ENCODE assay signal across 8 mouse cellular contexts in the genomic region with DNA sequence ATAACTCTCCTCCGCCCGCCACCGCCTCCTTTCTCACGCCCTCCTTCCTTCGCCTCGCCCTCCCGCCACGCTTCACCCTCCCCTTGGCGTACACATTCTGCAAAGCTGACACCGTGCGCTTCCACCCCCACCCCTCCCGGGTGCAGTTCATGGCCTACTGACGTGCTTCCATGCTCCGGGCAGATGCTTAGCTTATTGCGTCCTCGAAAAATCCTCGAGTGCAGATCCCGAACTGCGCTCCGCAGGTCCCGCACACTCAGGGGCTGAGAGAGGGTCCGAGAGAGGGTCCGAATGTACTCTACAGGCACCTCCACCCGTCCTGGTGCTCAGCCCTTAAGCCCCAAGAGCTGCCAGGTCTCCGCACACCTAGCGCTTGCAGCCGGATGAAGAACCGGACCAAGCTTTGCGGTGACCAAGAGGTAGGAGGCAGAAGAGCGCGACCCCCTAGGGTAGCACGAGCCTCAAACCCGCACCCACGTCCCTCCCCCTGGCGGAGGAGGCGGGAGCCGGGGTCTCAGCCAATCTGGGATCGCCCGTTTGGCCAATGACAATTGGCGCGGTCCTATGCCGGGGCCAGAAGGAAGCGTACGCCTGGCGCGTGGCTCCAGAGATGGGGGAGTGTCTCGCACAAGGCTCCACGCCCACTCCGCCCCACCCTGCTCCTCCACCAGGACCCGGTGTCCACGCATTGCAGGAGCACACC. TPM values are rescaled to one million over a fixed set of nuclear protein-coding genes. Genes with fewer than 3 reads are reported as not detected.
DNase-seq lines count a peak whose midpoint lies in the region; ATAC-seq and TF ChIP-seq lines count a peak whose summit lies in the region.

A gene (minus strand): TSS at position 456 of the 703 bp plus-strand sequence.

- TF ChIP-seq POLR2A in spleen, adult 2 months (IDR thresholded peaks at IDR 0.05; ENCODE audit: low read depth, low read length): no peak

- H3K4me2 ChIP-seq in liver, embryonic 12.5 days: peak within 1 kb of the TSS; percentile 69
- H3K4me2 ChIP-seq in neural tube, embryonic 11.5 days (ENCODE audit: low read depth): peak within 1 kb of the TSS; percentile 86

- H3K4me3 ChIP-seq in spleen, adult 2 months (ENCODE audit: extremely low read depth, insufficient read depth, insufficient read length): peak within 1 kb of the TSS; percentile 12; the same call in 1 of the 2 replicates
- peak within 1 kb of the TSS; percentile 48 for H3K4me3 ChIP-seq in hindbrain, embryonic 10.5 days
- peak within 1 kb of the TSS; percentile 35 for H3K4me3 ChIP-seq in liver, embryonic 12.5 days
- H3K4me3 ChIP-seq in neural tube, embryonic 11.5 days (ENCODE audit: low read depth, low read length): peak within 1 kb of the TSS; percentile 40

- DNase-seq in spleen, adult 2 months (ENCODE audit: low read depth in 1 of 2, low spot score in 2 of 2): no peak
- DNase-seq in spleen, postnatal 10 days (ENCODE audit: low spot score in 2 of 2): no peak
- DNase-seq in embryo, embryonic 9.5 days (ENCODE audit: extremely low spot score): peak; percentile 40
- DNase-seq in hindbrain, embryonic 10.5 days (ENCODE audit: low spot score): peak; percentile 51
- DNase-seq in neural tube, embryonic 11.5 days (ENCODE audit: low spot score): peak; percentile 60
- DNase-seq in adipocyte (ENCODE audit: low spot score): no peak
- DNase-seq in gastrocnemius, postnatal 25 days: no peak

- WGBS in spleen, adult 2 months: 5% methylated on average over 50 of the region's 51 CpGs
- 1% methylated on average over 51 of the region's 51 CpGs for WGBS in hindbrain, embryonic 10.5 days
- 3% methylated on average over 51 of the region's 51 CpGs for WGBS in liver, embryonic 12.5 days (ENCODE audit: insufficient replicate concordance)
- WGBS in neural tube, embryonic 11.5 days: under 1% methylated on average over 51 of the region's 51 CpGs

- no peaks in the 10 kb centered on the region for H3K36me3 ChIP-seq in spleen, adult 2 months (ENCODE audit: control insufficient read depth, insufficient read depth, low read length)
- H3K36me3 ChIP-seq in hindbrain, embryonic 10.5 days: no peaks in the 10 kb centered on the region
- H3K36me3 ChIP-seq in liver, embryonic 12.5 days: no peaks in the 10 kb centered on the region
- H3K36me3 ChIP-seq in neural tube, embryonic 11.5 days (ENCODE audit: control insufficient read depth, insufficient read depth, low read length): no peaks in the 10 kb centered on the region

- peaks cover 9% of the 10 kb centered on the region for H3K4me1 ChIP-seq in spleen, adult 2 months (ENCODE audit: control insufficient read depth, insufficient read depth, insufficient read length)
- peaks cover 28% of the 10 kb centered on the region for H3K4me1 ChIP-seq in hindbrain, embryonic 10.5 days (replicated peaks)
- peaks cover 18% of the 10 kb centered on the region for H3K4me1 ChIP-seq in liver, embryonic 12.5 days
- peaks cover 12% of the 10 kb centered on the region; the same call in 1 of the 2 replicates for H3K4me1 ChIP-seq in neural tube, embryonic 11.5 days (ENCODE audit: control insufficient read depth, insufficient read depth, low read length)

- peaks cover 15% of the 10 kb centered on the region for H3K27me3 ChIP-seq in spleen, adult 2 months (ENCODE audit: control insufficient read depth, insufficient read depth, low read length)
- peaks cover 86% of the 10 kb centered on the region for H3K27me3 ChIP-seq in hindbrain, embryonic 10.5 days (ENCODE audit: insufficient read depth, poor library complexity, severe bottlenecking)
- H3K27me3 ChIP-seq in liver, embryonic 12.5 days (replicated peaks): peaks cover 91% of the 10 kb centered on the region
- H3K27me3 ChIP-seq in neural tube, embryonic 11.5 days (ENCODE audit: control insufficient read depth, insufficient read depth, low read length): peaks cover 49% of the 10 kb centered on the region

- no peak within 1 kb of the TSS for H3K9ac ChIP-seq in liver, embryonic 12.5 days
- H3K9ac ChIP-seq in neural tube, embryonic 11.5 days (ENCODE audit: low read length): peak within 1 kb of the TSS; percentile 29; the same call in 1 of the 2 replicates

- H3K27ac ChIP-seq in spleen, adult 2 months (ENCODE audit: insufficient read depth, low read length): no peak within 1 kb of the TSS
- H3K27ac ChIP-seq in hindbrain, embryonic 10.5 days: no peak within 1 kb of the TSS
- no peak within 1 kb of the TSS; the same call in 1 of the 2 replicates for H3K27ac ChIP-seq in liver, embryonic 12.5 days
- H3K27ac ChIP-seq in neural tube, embryonic 11.5 days (ENCODE audit: low read depth, low read length): no peak within 1 kb of the TSS

- ATAC-seq in liver, embryonic 12.5 days: peak; percentile 4; the same call in 1 of the 2 replicates
- ATAC-seq in neural tube, embryonic 11.5 days (ENCODE audit: insufficient read depth, low FRiP score, low TSS enrichment): peak; percentile 72; the same call in 1 of the 2 replicates

- H3K9me3 ChIP-seq in hindbrain, embryonic 10.5 days: no peaks in the 10 kb centered on the region
- no peaks in the 10 kb centered on the region for H3K9me3 ChIP-seq in liver, embryonic 12.5 days (replicated peaks)
- H3K9me3 ChIP-seq in neural tube, embryonic 11.5 days (ENCODE audit: control insufficient read depth, low read length): no peaks in the 10 kb centered on the region

- no peak for TF ChIP-seq CTCF in spleen, adult 2 months (IDR thresholded peaks at IDR 0.05; ENCODE audit: extremely low read depth, insufficient read depth, insufficient read length, insufficient replicate concordance)

RNA-seq across cellular contexts. Expression of the gene that starts here (rescaled TPM):
- polyA plus RNA-seq in spleen, adult 2 months (2012; rRNA removed): 0.27 and 0.45 TPM in 2 replicates
- polyA plus RNA-seq in hindbrain, embryonic 10.5 days (2016; fragmentation: Nextera tagmentation; extraction: Ambion mirVana): 0.46 and 0.78 TPM in 2 replicates
- 1.3 TPM in 2 replicates for polyA plus RNA-seq in liver, embryonic 12.5 days (2016; fragmentation: Nextera tagmentation; extraction: Ambion mirVana)
- polyA plus RNA-seq in neural tube, embryonic 11.5 days (2014; fragmentation: Nextera tagmentation; extraction: Ambion mirVana): 0.31 and 0.66 TPM in 2 replicates
- total RNA-seq in gastrocnemius, postnatal 25 days (2021): not detected

Comparison
In these comparisons a context has a peak if more than half of its experiments do, and no peak if none do; other contexts are left out.
1. Peak in DNase-seq and H3K4me3 ChIP-seq in hindbrain, embryonic 10.5 days; RNA of the gene not detected or under 1 TPM.
2. Peak in DNase-seq, ATAC-seq, H3K4me3 ChIP-seq, H3K9ac ChIP-seq and H3K4me2 ChIP-seq in neural tube, embryonic 11.5 days; RNA of the gene not detected or under 1 TPM.